Mouse (Mus musculus) stomach, postnatal 0 days (tissue): ENCODE measurements at regions not wholly inside any gene's neighbourhood (a gene's known extent, or its start where the extent isn't known, plus 50 kb on each side); places are given as distances from the start of the nearest gene placed in this dataset.

ENCODE experiments used
- CTCF ChIP-seq: IDR thresholded peaks from 2 replicates; pipeline ENCODE4 v1.5.1; 2016; ENCODE audit warnings: antibody characterized with exemption, low read depth, mild to moderate bottlenecking, moderate library complexity
- EP300 ChIP-seq: optimal IDR thresholded peaks from 2 replicates; pipeline ENCODE3; 2016; ENCODE audit warnings: antibody characterized with exemption

GRCm38 (mm10) chr3:134605356-134605771 is 223.4 kb upstream of the Tacr3 start:
- no peak for TF ChIP-seq CTCF
- no peak for TF ChIP-seq EP300
